Mouse (Mus musculus): ENCODE measurements around the gene Gadl1.

Gadl1 gene

GRCm38 (mm10) chr9:115909155-115909554 lies at the start of gene Gadl1:
Gadl1 (plus strand) TSS chr9:115909455.
- DNase-seq (ENCODE audit: low spot score in 2 of 2) = no peak

GRCm38 (mm10) chr9:115862802-115863201 lies 46.5 kb upstream of the Gadl1 start:
- no peak for DNase-seq (ENCODE audit: low spot score in 2 of 2)

GRCm38 (mm10) chr9:115863326-115863725 lies 45.9 kb upstream of the Gadl1 start:
- no peak for DNase-seq (ENCODE audit: low spot score in 2 of 2)

GRCm38 (mm10) chr9:115867277-115867676 lies 42.0 kb upstream of the Gadl1 start:
- no peak for DNase-seq (ENCODE audit: low spot score in 2 of 2)

- DNase-seq (ENCODE audit: low spot score in 2 of 2) = no peak
Observed at GRCm38 (mm10) chr9:115870168-115870567, 39.1 kb upstream of the Gadl1 start.

- DNase-seq (ENCODE audit: low spot score in 2 of 2) = no peak
Observed at GRCm38 (mm10) chr9:115870640-115871039, 38.6 kb upstream of the Gadl1 start.

- DNase-seq (ENCODE audit: low spot score in 2 of 2) = no peak
Observed at GRCm38 (mm10) chr9:115880500-115880899, 28.8 kb upstream of the Gadl1 start.

- DNase-seq (ENCODE audit: low spot score in 2 of 2) = peak in 1 of 2 experiments; percentile 30
Observed at GRCm38 (mm10) chr9:115881137-115881536, 28.1 kb upstream of the Gadl1 start.

- no peak for DNase-seq (ENCODE audit: low spot score in 2 of 2)
Observed at GRCm38 (mm10) chr9:115882627-115883200, 26.5 kb upstream of the Gadl1 start.

- DNase-seq (ENCODE audit: low spot score in 2 of 2) = no peak
Observed at GRCm38 (mm10) chr9:115883413-115883812, 25.8 kb upstream of the Gadl1 start.

- DNase-seq (ENCODE audit: low spot score in 2 of 2) = no peak
Observed at GRCm38 (mm10) chr9:115887571-115887970, 21.7 kb upstream of the Gadl1 start.

GRCm38 (mm10) chr9:115893131-115893530 lies 16.1 kb upstream of the Gadl1 start:
- no peak for DNase-seq (ENCODE audit: low spot score in 2 of 2)

- DNase-seq (ENCODE audit: low spot score in 2 of 2) = no peak
Observed at GRCm38 (mm10) chr9:115893947-115894346, 15.3 kb upstream of the Gadl1 start.

- DNase-seq (ENCODE audit: low spot score in 2 of 2) = no peak
Observed at GRCm38 (mm10) chr9:115908325-115908724, 930 bp upstream of the Gadl1 start.

GRCm38 (mm10) chr9:115914006-115914405 lies 4.8 kb downstream of the Gadl1 start:
- DNase-seq (ENCODE audit: low spot score in 2 of 2) = no peak

- no peak for DNase-seq (ENCODE audit: low spot score in 2 of 2)
Observed at GRCm38 (mm10) chr9:115915586-115916270, 6.5 kb downstream of the Gadl1 start.

- DNase-seq (ENCODE audit: low spot score in 2 of 2) = no peak
Observed at GRCm38 (mm10) chr9:115919736-115920135, 10.5 kb downstream of the Gadl1 start.

- no peak for DNase-seq (ENCODE audit: low spot score in 2 of 2)
Observed at GRCm38 (mm10) chr9:115922662-115923061, 13.4 kb downstream of the Gadl1 start.

GRCm38 (mm10) chr9:115924094-115924493 lies 14.8 kb downstream of the Gadl1 start:
- DNase-seq (ENCODE audit: low spot score in 2 of 2) = no peak

GRCm38 (mm10) chr9:115931803-115932202 lies 22.5 kb downstream of the Gadl1 start:
- DNase-seq (ENCODE audit: low spot score in 2 of 2) = no peak

- DNase-seq (ENCODE audit: low spot score in 2 of 2) = no peak
Observed at GRCm38 (mm10) chr9:115932741-115933140, 23.5 kb downstream of the Gadl1 start.

GRCm38 (mm10) chr9:115933243-115933964 lies 24.1 kb downstream of the Gadl1 start:
- no peak for DNase-seq (ENCODE audit: low spot score in 2 of 2)

- DNase-seq (ENCODE audit: low spot score in 2 of 2) = no peak
Observed at GRCm38 (mm10) chr9:115934288-115934687, 25.0 kb downstream of the Gadl1 start.
